8 mouse cellular contexts compared by ENCODE assay signal in genomic region chr11:117357916-117358639, GRCm38 (mm10).
DNase-seq lines count a peak whose midpoint lies in the region; ATAC-seq lines count a peak whose summit lies in the region.

No protein-coding gene starts in this region.

- H3K4me3 ChIP-seq in hindbrain, embryonic 16.5 days (ENCODE audit: low read length): no peak overlapping the region

- WGBS in hindbrain, embryonic 16.5 days: 41% methylated on average over 8 of the region's 8 CpGs

- no peak overlapping the region for H3K4me2 ChIP-seq in hindbrain, embryonic 16.5 days (ENCODE audit: low read length)

- no peaks in the 10 kb centered on the region for H3K4me1 ChIP-seq in hindbrain, embryonic 16.5 days (ENCODE audit: control insufficient read depth, insufficient read depth, low read depth, low read length)

- peaks cover 51% of the 10 kb centered on the region for H3K36me3 ChIP-seq in hindbrain, embryonic 16.5 days (ENCODE audit: control insufficient read depth, insufficient read depth, low read length)

- H3K9ac ChIP-seq in hindbrain, embryonic 16.5 days (ENCODE audit: low read depth, low read length): no peak overlapping the region

- peak; percentile 80 for ATAC-seq in hindbrain, embryonic 16.5 days

- peak; percentile 97 for DNase-seq in R1 (ENCODE audit: low read depth, low spot score)
- peak; percentile 96 to 99 for DNase-seq in cerebellum, postnatal 14 days
- peak; percentile 95 to 97 for DNase-seq in frontal cortex, postnatal 25 days (ENCODE audit: low spot score in 2 of 2)
- peak; percentile 85 for DNase-seq in left cerebral cortex, adult 11 months (ENCODE audit: low spot score)
- peak; percentile 98 for DNase-seq in lung, postnatal 36 days
- peak; percentile 90 for DNase-seq in right cerebral cortex, adult 18-20 months
- DNase-seq in urinary bladder, adult 2 months (ENCODE audit: low spot score): peak; percentile 87

- H3K27me3 ChIP-seq in hindbrain, embryonic 16.5 days (replicated peaks; ENCODE audit: control insufficient read depth, insufficient read depth, low read length): no peaks in the 10 kb centered on the region

- no peak overlapping the region for H3K27ac ChIP-seq in hindbrain, embryonic 16.5 days (ENCODE audit: low read depth, low read length)

- no peaks in the 10 kb centered on the region for H3K9me3 ChIP-seq in hindbrain, embryonic 16.5 days (ENCODE audit: control insufficient read depth, low read length)
